In genomic region chr14:122017958-122018357, GRCm38 (mm10) we compare ENCODE assay signal across 22 mouse cellular contexts. TPM values are rescaled to one million over a fixed set of nuclear protein-coding genes. Genes with fewer than 3 reads are reported as not detected.
DNase-seq lines count a peak whose midpoint lies in the region; ATAC-seq and TF ChIP-seq lines count a peak whose summit lies in the region.
"Had no signal": no experiment of that assay in that cellular context is flagged by ENCODE, and none has a peak within 500 bp of the region (broad histone marks: within the 10 kb centered on the region; RNA-seq: fewer than 3 reads in every experiment).

No protein-coding gene starts in this region.

- no peak overlapping the region for H3K9ac ChIP-seq in midbrain, embryonic 16.5 days (ENCODE audit: low read depth, low read length)
- H3K9ac ChIP-seq: embryonic facial prominence, embryonic 13.5 days; forebrain, embryonic 12.5 days; forebrain, postnatal 0 days; heart, embryonic 12.5 days; hindbrain, embryonic 15.5 days had no signal

- ATAC-seq in midbrain, embryonic 16.5 days: no peak
- ATAC-seq: forebrain, postnatal 0 days had no signal

- no peak overlapping the region for H3K4me2 ChIP-seq in midbrain, embryonic 16.5 days (ENCODE audit: low read length)
- H3K4me2 ChIP-seq: embryonic facial prominence, embryonic 13.5 days; forebrain, embryonic 12.5 days; heart, embryonic 12.5 days; hindbrain, embryonic 15.5 days had no signal

- no peaks in the 10 kb centered on the region for H3K9me3 ChIP-seq in midbrain, embryonic 16.5 days (replicated peaks; ENCODE audit: control insufficient read depth, low read length, poor library complexity, severe bottlenecking)
- H3K9me3 ChIP-seq: embryonic facial prominence, embryonic 13.5 days; forebrain, embryonic 12.5 days; G1E; heart, embryonic 12.5 days; hindbrain, embryonic 10.5 days; hindbrain, embryonic 15.5 days had no signal

- no peaks in the 10 kb centered on the region for H3K27me3 ChIP-seq in spleen, adult 2 months (ENCODE audit: control insufficient read depth, insufficient read depth, low read length)
- H3K27me3 ChIP-seq in splenic B cell, adult 2 months (ENCODE audit: control insufficient read depth, insufficient read depth, low read length, poor library complexity, severe bottlenecking): no peaks in the 10 kb centered on the region
- no peaks in the 10 kb centered on the region for H3K27me3 ChIP-seq in midbrain, embryonic 16.5 days (ENCODE audit: control insufficient read depth, insufficient read depth, low read depth, low read length)
- H3K27me3 ChIP-seq: embryonic facial prominence, embryonic 13.5 days; forebrain, embryonic 12.5 days; heart, embryonic 12.5 days; hindbrain, embryonic 15.5 days had no signal

- TF ChIP-seq POLR2A in spleen, adult 2 months (IDR thresholded peaks at IDR 0.05; ENCODE audit: low read depth, low read length): no peak
- TF ChIP-seq POLR2A in bone marrow, adult 2 months (IDR thresholded peaks at IDR 0.05; ENCODE audit: borderline replicate concordance, control insufficient read depth, low read depth, low read length): no peak

- H3K4me1 ChIP-seq in spleen, adult 2 months (ENCODE audit: control insufficient read depth, insufficient read depth, insufficient read length): peaks cover 32% of the 10 kb centered on the region
- H3K4me1 ChIP-seq in bone marrow, adult 2 months (ENCODE audit: control insufficient read depth, insufficient read depth, low read length): peaks cover 5% of the 10 kb centered on the region; the same call in 1 of the 2 replicates
- no peaks in the 10 kb centered on the region for H3K4me1 ChIP-seq in midbrain, embryonic 16.5 days (ENCODE audit: control insufficient read depth, insufficient read depth, low read length)
- H3K4me1 ChIP-seq: forebrain, embryonic 12.5 days; hindbrain, embryonic 15.5 days had no signal

- no peak overlapping the region for H3K4me3 ChIP-seq in spleen, adult 2 months (ENCODE audit: extremely low read depth, insufficient read depth, insufficient read length)
- no peak overlapping the region for H3K4me3 ChIP-seq in bone marrow, adult 2 months (replicated peaks; ENCODE audit: control insufficient read depth, low read depth, low read length)
- no peak overlapping the region for H3K4me3 ChIP-seq in midbrain, embryonic 16.5 days (ENCODE audit: low read depth, low read length)
- H3K4me3 ChIP-seq: embryonic facial prominence, embryonic 13.5 days; forebrain, embryonic 12.5 days; gastrocnemius, adult 2 months; heart, embryonic 12.5 days; hindbrain, embryonic 10.5 days; hindbrain, embryonic 15.5 days had no signal

- peaks cover 12% of the 10 kb centered on the region for H3K36me3 ChIP-seq in spleen, adult 2 months (ENCODE audit: control insufficient read depth, insufficient read depth, low read length)
- peaks cover 2% of the 10 kb centered on the region; the same call in 1 of the 2 replicates for H3K36me3 ChIP-seq in splenic B cell, adult 2 months (ENCODE audit: control insufficient read depth, insufficient read depth, low read length, poor library complexity, severe bottlenecking)
- peaks cover 11% of the 10 kb centered on the region for H3K36me3 ChIP-seq in midbrain, embryonic 16.5 days (ENCODE audit: control insufficient read depth, insufficient read depth, low read length)

- TF ChIP-seq CTCF in spleen, adult 2 months (IDR thresholded peaks at IDR 0.05; ENCODE audit: extremely low read depth, insufficient read depth, insufficient read length, insufficient replicate concordance): no peak
- TF ChIP-seq CTCF in bone marrow, adult 2 months (IDR thresholded peaks at IDR 0.05; ENCODE audit: control insufficient read depth, insufficient read depth, low read length): 0 out of 2 replicates have a peak, but pooled peaks have one; percentile 7

- H3K27ac ChIP-seq in spleen, adult 2 months (ENCODE audit: insufficient read depth, low read length): peak overlapping the region; percentile 61
- H3K27ac ChIP-seq in bone marrow, adult 2 months (ENCODE audit: control insufficient read depth, insufficient read depth, low read depth, low read length, poor library complexity): no peak overlapping the region
- no peak overlapping the region for H3K27ac ChIP-seq in midbrain, embryonic 16.5 days (ENCODE audit: low read length)
- H3K27ac ChIP-seq: forebrain, embryonic 12.5 days; gastrocnemius, adult 2 months; hindbrain, embryonic 10.5 days; hindbrain, embryonic 15.5 days had no signal

- DNase-seq in spleen, adult 2 months (ENCODE audit: low read depth in 1 of 2, low spot score in 2 of 2): no peak
- no peak for DNase-seq in spleen, postnatal 14 days (ENCODE audit: low spot score in 2 of 2)
- peak; percentile 62 for DNase-seq in CD4-positive, CD25-positive, alpha-beta regulatory T cell, adult 2 months (ENCODE audit: low read depth, low spot score)
- peak; percentile 43 for DNase-seq in splenic B cell, adult 2 months (ENCODE audit: low read depth, low spot score)
- DNase-seq in kidney, adult 8-10 months: no peak
- DNase-seq: adrenal gland, postnatal 14 days; cerebellum, adult 18-20 months; cerebellum, adult 9-11 months; cerebellum, postnatal 36 days; forebrain, postnatal 0 days; gastrocnemius, adult 2 months; gastrocnemius, postnatal 25 days had no signal

- 46% methylated on average over 2 of the region's 2 CpGs for WGBS in spleen, adult 2 months
- WGBS in bone marrow, adult 2 months: 51% methylated on average over 2 of the region's 2 CpGs
- WGBS in midbrain, embryonic 16.5 days: 96% methylated on average over 2 of the region's 2 CpGs

RNA-seq across cellular contexts. Expression of gene Timm8a2, which starts 16.5 kb away (rescaled TPM):
- polyA plus RNA-seq in spleen, adult 2 months (2012; rRNA removed): 0.20 and 0.23 TPM in 2 replicates
- not detected in 2 replicates for polyA plus RNA-seq in bone marrow, adult 2 months (2011; ENCODE audit: insufficient read depth, insufficient read length, low replicate concordance, missing spikeins)
- polyA plus RNA-seq in midbrain, embryonic 16.5 days (2015; fragmentation: Nextera tagmentation; extraction: Ambion mirVana): not detected in 2 replicates
- polyA plus RNA-seq: C2C12; embryonic facial prominence, embryonic 13.5 days; forebrain, embryonic 12.5 days; forebrain, postnatal 0 days; heart, embryonic 12.5 days; heart, embryonic 16.5 days; hindbrain, embryonic 10.5 days; hindbrain, embryonic 15.5 days had no signal

RNA-seq across cellular contexts. Expression of gene Gpr183, which starts 53.0 kb away (rescaled TPM):
- polyA plus RNA-seq in spleen, adult 2 months (2012; rRNA removed): 19.3 and 21.5 TPM in 2 replicates
- polyA plus RNA-seq in bone marrow, adult 2 months (2011; ENCODE audit: insufficient read depth, insufficient read length, low replicate concordance, missing spikeins): 0.83 and 1.5 TPM in 2 replicates
- 0.76 and 0.89 TPM in 2 replicates for polyA plus RNA-seq in midbrain, embryonic 16.5 days (2015; fragmentation: Nextera tagmentation; extraction: Ambion mirVana)

Comparison
In these comparisons a context has a peak if more than half of its experiments do, and no peak if none do; other contexts are left out.
1. DNase-seq: peak in CD4-positive, CD25-positive, alpha-beta regulatory T cell, adult 2 months (single experiment) and splenic B cell, adult 2 months (single experiment); none in spleen, adult 2 months (0 of 2), spleen, postnatal 14 days (0 of 2) and kidney, adult 8-10 months (0 of 2).